Mouse (Mus musculus) hindbrain, embryonic 11.5 days (tissue): Measurements from ENCODE around the gene Sox1. TPM values are rescaled to one million over a fixed set of nuclear protein-coding genes. Genes with fewer than 3 reads are reported as not detected.
A peak's percentile ranks its signal among the peaks of the same experiment; 100 is the strongest.

Experiments
- ATAC-seq: fragments of 200-750 bp; cut with Nextera tagmentation; 2 replicates; pipeline ENCODE4 v1.8.0; 2017; ENCODE audit warnings: mild to moderate bottlenecking, moderate TSS enrichment, moderate library complexity; ENCODE audit not compliant: low FRiP score
- DNase-seq: peaks from one replicate; pipeline ENCODE4 v3.0.0-alpha.2; 2015; ENCODE audit warnings: low spot score
- H3K27ac ChIP-seq: fragments of 300-500 bp; sonication (generic); 2 replicates; pipeline ENCODE4 v1.5.1; 2014; ENCODE audit warnings: mild to moderate bottlenecking, low read depth, low read length
- H3K27me3 ChIP-seq: fragments of 300-500 bp; sonication (generic); 2 replicates; pipeline ENCODE4 v1.6.1; 2014; ENCODE audit warnings: mild to moderate bottlenecking, low read length, moderate library complexity, mixed read lengths; ENCODE audit not compliant: control insufficient read depth, insufficient read depth
- H3K36me3 ChIP-seq: fragments of 300-500 bp; sonication (generic); 2 replicates; pipeline ENCODE4 v1.6.1; 2014; ENCODE audit warnings: mild to moderate bottlenecking, low read length, moderate library complexity, mixed read lengths; ENCODE audit not compliant: control insufficient read depth, insufficient read depth
- H3K4me1 ChIP-seq: fragments of 300-500 bp; sonication (generic); replicated peaks from 2 replicates; pipeline ENCODE4 v1.6.1; 2014; ENCODE audit warnings: low read length, mixed read lengths; ENCODE audit not compliant: control insufficient read depth, insufficient read depth
- H3K4me2 ChIP-seq: fragments of 300-500 bp; sonication (generic); replicated peaks from 2 replicates; pipeline ENCODE4 v1.6.1; 2014; ENCODE audit warnings: mild to moderate bottlenecking, low read depth, low read length
- H3K4me3 ChIP-seq: fragments of 300-500 bp; sonication (generic); 2 replicates; pipeline ENCODE4 v1.5.1; 2014; ENCODE audit warnings: low read depth, low read length
- H3K9ac ChIP-seq: fragments of 300-500 bp; sonication (generic); 2 replicates; pipeline ENCODE4 v1.6.1; 2014; ENCODE audit warnings: low read depth, low read length
- H3K9me3 ChIP-seq: fragments of 300-500 bp; sonication (generic); 2 replicates; pipeline ENCODE4 v1.6.1; 2016; ENCODE audit warnings: low read length; ENCODE audit not compliant: control insufficient read depth
- WGBS: fragments of 180-500 bp; shearing (Covaris S2); extraction: QIAGEN DNeasy Blood & Tissue Kit; methylation state at CpG from one replicate; pipeline ENCODE4 v1.1.7; 2014; 5-methylcytosine and 5-hydroxymethylcytosine counted together
- polyA plus RNA-seq: library from polyadenylated mRNA; unstranded; fragments of >200 nt; fragmentation: Nextera tagmentation; extraction: Ambion mirVana; gene quantifications from 2 replicates; pipeline ENCODE4 v1.2.1, GENCODE M21; 2014

Gene Sox1
- polyA plus RNA-seq, 1 experiment from 2014 or later, result 5.5 TPM

- peak overlapping the region; percentile 90 for H3K27ac ChIP-seq
- peaks cover 21% of the 10 kb centered on the region for H3K4me1 ChIP-seq
- WGBS, result 1% methylated on average over 34 of the region's 35 CpGs
These were observed 6.5 kb downstream of the Sox1 start for GRCm38 (mm10) chr8:12401391-12402270.

DNA sequence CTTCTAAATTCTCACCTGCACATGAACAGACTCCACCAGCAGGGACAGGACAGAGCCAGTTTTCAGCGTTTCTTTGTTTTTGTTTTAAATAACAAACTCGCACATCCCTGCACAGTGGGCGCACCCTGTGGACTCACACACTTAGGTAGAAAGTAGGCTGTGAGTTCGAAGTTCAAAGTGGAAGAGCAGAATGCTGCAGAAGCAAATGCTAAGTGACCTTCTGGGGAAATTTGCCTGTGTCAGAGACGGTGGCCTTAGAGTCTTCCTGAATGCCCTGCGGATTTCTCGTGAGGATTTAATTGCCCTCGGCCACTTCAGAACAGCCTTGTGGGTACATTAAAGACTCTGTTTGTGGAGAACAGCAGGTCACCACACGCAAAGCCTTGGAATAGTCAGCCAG lies 7.6 kb downstream of the Sox1 start:
- H3K4me3 ChIP-seq, result no peak overlapping the region
- H3K4me1 ChIP-seq, result peaks cover 21% of the 10 kb centered on the region
- H3K4me2 ChIP-seq, result 0 out of 2 replicates have a peak overlapping the region, but pooled peaks have one; percentile 17
- no peak overlapping the region for H3K9ac ChIP-seq
- H3K36me3 ChIP-seq, result no peaks in the 10 kb centered on the region
- no peaks in the 10 kb centered on the region for H3K9me3 ChIP-seq
- peaks cover 31% of the 10 kb centered on the region for H3K27me3 ChIP-seq
- 5% methylated on average over 9 of the region's 9 CpGs for WGBS
- H3K27ac ChIP-seq, result no peak overlapping the region
- DNase-seq (peak; percentile 42), ATAC-seq (no peak)

More at GRCm38 (mm10) chr8:12401391-12402270, 6.5 kb downstream of the Sox1 start:
- DNase-seq, result peak; percentile 79
- H3K9me3 ChIP-seq, result no peaks in the 10 kb centered on the region
- peak overlapping the region; percentile 71 for H3K9ac ChIP-seq
- peak overlapping the region; percentile 78 for H3K4me2 ChIP-seq
- peak overlapping the region; percentile 40 for H3K4me3 ChIP-seq
- peak; percentile 31 for ATAC-seq
- H3K36me3 ChIP-seq, result no peaks in the 10 kb centered on the region
- peaks cover 40% of the 10 kb centered on the region for H3K27me3 ChIP-seq

GRCm38 (mm10) chr8:12408020-12408419 lies 12.9 kb downstream of the Sox1 start:
- no peaks in the 10 kb centered on the region for H3K36me3 ChIP-seq
- H3K4me3 ChIP-seq, result no peak overlapping the region
- WGBS, result 11% methylated on average over 10 of the region's 10 CpGs
- peaks cover 16% of the 10 kb centered on the region for H3K27me3 ChIP-seq
- peaks cover 4% of the 10 kb centered on the region; the same call in 1 of the 2 replicates for H3K4me1 ChIP-seq
- no peak overlapping the region for H3K9ac ChIP-seq
- ATAC-seq (peak; percentile 60; the same call in 1 of the 2 replicates), DNase-seq (peak; percentile 41)
- no peak overlapping the region for H3K27ac ChIP-seq
- peak overlapping the region; percentile 31 for H3K4me2 ChIP-seq
- H3K9me3 ChIP-seq, result no peaks in the 10 kb centered on the region

DNA sequence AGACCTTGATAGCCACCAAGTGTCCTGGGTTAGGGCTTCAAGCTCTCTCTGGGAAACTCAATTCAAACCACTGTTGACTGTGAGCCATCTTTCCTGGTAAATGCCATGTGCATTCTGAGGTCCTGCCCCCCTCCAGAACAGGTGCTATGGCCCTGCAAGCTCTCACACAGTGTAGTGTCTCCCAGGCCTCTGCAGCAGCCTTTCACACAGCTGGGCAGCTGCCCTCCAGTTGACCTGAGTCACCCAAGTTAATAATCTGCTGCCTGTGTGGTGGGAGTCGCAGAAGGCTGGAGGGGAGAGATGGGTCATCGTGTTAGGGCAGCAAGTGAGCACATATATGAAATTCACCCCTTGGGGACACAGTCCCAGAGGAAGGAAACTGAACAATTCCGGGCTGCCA lies 14.9 kb downstream of the Sox1 start:
- Histone ChIP-seq H3K9me3 (no peaks in the 10 kb centered on the region), H3K27ac (no peak overlapping the region), H3K9ac (no peak overlapping the region), H3K4me1 (no peaks in the 10 kb centered on the region), H3K4me3 (no peak overlapping the region), H3K4me2 (no peak overlapping the region), H3K36me3 (no peaks in the 10 kb centered on the region), H3K27me3 (peaks cover 9% of the 10 kb centered on the region)
- WGBS, result 50% methylated on average over 3 of the region's 3 CpGs
- DNase-seq (no peak), ATAC-seq (no peak)

DNA sequence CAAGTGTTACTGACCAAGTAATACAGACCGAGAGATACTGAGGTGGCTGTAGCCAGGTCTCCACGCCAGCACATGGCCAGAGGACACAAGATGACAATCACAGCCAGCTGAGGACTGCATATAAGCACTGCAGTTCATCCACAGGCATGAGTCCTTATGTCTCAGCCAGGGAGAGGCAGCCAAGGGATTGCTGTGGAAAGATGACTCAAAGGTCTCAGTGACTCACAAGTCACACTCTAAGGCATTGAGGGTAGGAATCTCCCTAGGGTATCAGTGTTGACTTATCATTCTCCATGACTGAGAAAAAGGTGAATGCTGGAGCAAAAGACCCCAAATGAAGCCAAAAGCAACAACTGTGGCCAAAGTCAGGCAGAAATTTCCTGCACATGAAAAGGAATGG lies 22.0 kb downstream of the Sox1 start:
- Histone ChIP-seq H3K9ac (no peak overlapping the region), H3K4me3 (no peak overlapping the region), H3K36me3 (no peaks in the 10 kb centered on the region), H3K27ac (no peak overlapping the region), H3K9me3 (no peaks in the 10 kb centered on the region), H3K4me2 (no peak overlapping the region), H3K27me3 (no peaks in the 10 kb centered on the region), H3K4me1 (no peaks in the 10 kb centered on the region)
- ATAC-seq (no peak), DNase-seq (no peak)
- 91% methylated on average over 2 of the region's 2 CpGs for WGBS

DNA sequence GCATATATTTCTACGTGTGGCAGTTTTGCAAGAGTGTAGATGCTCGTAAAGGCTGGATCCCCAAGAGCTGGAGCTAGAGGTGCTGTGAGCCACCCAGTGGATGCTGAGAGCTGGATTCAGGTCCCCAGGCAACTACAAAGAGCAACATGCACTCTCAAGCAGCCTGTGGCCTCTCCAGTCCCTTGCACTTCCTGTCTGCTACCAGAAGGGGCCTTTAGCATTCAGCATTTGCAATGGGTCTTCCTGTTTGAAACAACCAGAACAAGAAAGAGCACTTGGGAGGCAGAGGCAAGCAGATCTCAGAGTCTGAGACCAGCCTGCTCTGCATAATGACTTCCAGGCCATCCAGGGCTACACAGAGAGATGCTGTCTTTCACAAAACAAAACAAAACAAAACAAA lies 25.4 kb downstream of the Sox1 start:
- Histone ChIP-seq H3K27me3 (0 out of 2 replicates have a peak, but pooled peaks cover 3% of the 10 kb centered on the region), H3K4me3 (no peak overlapping the region), H3K9me3 (no peaks in the 10 kb centered on the region), H3K4me2 (no peak overlapping the region), H3K36me3 (no peaks in the 10 kb centered on the region), H3K4me1 (no peaks in the 10 kb centered on the region), H3K27ac (no peak overlapping the region), H3K9ac (no peak overlapping the region)
- ATAC-seq (no peak), DNase-seq (no peak)
- 72% methylated on average over 2 of the region's 2 CpGs for WGBS

DNA sequence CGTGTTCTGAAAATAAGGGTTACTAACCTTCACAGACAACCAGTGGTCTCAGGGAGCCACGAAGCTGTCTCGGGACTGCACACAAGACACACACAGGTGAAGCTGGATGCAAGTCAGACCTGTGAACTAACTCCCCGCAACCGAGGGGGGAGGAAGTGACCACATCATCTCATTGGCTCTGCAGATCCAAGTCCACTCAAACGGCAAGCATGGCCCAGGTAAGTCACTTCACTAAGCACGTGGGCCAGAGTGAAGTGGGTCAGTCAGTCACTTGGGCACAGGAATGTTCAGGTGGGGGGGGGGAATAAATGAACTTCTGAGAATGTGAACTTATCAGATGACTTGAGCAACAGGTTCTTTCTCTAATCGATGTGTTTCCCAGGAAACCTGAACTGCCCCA lies 30.8 kb downstream of the Sox1 start:
- Histone ChIP-seq H3K9me3 (no peaks in the 10 kb centered on the region), H3K4me1 (peaks cover 18% of the 10 kb centered on the region), H3K27me3 (peaks cover 37% of the 10 kb centered on the region), H3K4me3 (no peak overlapping the region), H3K27ac (no peak overlapping the region), H3K9ac (no peak overlapping the region), H3K36me3 (no peaks in the 10 kb centered on the region), H3K4me2 (no peak overlapping the region)
- WGBS, result 89% methylated on average over 8 of the region's 8 CpGs
- DNase-seq (no peak), ATAC-seq (no peak)

- Histone ChIP-seq H3K4me3 (no peak overlapping the region), H3K27me3 (peaks cover 45% of the 10 kb centered on the region), H3K4me1 (peaks cover 22% of the 10 kb centered on the region), H3K9me3 (no peaks in the 10 kb centered on the region), H3K9ac (no peak overlapping the region), H3K36me3 (no peaks in the 10 kb centered on the region), H3K27ac (no peak overlapping the region), H3K4me2 (no peak overlapping the region)
- WGBS, result 74% methylated on average over 9 of the region's 9 CpGs
- ATAC-seq (no peak), DNase-seq (no peak)
These were observed 32.3 kb downstream of the Sox1 start for GRCm38 (mm10) chr8:12427346-12427745.
